Mouse (Mus musculus) heart, adult 9 months (tissue): ENCODE results near the gene Slc25a42.

ENCODE experiments used
- DNase-seq, 2 experiments: peaks; one replicate each; pipeline ENCODE4 v3.0.0; 2022; ENCODE audit warnings: low spot score in 2 of 2

The Slc25a42 gene

DNA sequence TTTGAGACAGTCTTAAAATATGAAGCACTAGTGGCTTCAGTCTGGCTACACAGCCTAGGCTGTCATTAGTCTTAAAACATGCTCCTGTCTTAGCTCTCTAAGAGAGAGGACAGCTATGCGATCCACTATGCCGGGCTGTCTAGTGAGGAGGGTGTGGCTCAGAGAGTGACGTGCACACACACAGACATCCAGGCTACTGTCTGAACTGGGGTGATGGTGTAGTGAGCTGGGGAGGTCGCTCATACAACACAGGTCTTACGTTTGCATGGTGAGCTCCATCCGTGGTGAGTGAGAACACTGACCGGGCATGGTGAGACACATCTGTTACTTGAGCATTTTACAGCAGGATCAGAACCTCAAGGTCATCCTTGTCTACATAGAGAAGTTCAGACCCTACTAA is 40.9 kb downstream of the Slc25a42 start:
- no peak for DNase-seq

DNA sequence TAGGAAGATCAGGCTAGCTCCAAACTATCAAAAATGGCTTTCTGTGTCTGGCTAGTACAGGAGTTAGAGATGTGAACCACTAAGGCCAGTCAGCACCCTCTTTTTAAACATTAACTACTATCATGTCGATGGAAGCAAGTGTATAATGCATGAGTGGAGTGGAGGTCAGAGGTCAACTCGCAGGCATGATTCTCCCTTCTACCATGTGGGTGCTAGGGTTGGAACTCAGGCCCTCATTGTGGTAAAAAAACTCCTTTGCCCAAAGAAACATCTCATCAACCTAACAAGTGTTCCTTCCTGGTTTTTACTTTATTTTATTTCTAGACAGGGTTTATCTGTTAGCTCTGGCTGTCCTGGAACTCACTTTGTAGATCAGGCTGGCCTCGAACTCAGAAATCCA is 41.4 kb downstream of the Slc25a42 start:
- DNase-seq: no peak

DNA sequence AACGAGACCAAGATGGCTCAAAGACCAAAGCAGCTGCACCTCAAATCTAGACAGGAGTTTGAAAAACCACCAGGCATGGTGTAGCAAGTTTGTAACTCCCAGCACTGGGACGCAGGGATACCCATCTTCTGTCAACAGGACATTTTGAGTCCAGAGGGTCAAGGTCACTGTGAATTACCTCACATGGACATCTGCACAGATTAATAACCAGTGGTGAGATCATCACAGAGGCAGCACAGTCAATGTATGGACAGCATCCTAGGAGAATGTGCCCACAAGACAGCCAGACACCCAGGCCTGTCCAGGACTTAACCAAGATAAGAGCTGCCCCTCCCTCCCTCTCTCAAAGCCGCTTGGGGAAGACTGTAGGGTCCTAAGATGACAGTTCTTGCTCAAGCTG is 42.0 kb downstream of the Slc25a42 start:
- DNase-seq: no peak

DNA sequence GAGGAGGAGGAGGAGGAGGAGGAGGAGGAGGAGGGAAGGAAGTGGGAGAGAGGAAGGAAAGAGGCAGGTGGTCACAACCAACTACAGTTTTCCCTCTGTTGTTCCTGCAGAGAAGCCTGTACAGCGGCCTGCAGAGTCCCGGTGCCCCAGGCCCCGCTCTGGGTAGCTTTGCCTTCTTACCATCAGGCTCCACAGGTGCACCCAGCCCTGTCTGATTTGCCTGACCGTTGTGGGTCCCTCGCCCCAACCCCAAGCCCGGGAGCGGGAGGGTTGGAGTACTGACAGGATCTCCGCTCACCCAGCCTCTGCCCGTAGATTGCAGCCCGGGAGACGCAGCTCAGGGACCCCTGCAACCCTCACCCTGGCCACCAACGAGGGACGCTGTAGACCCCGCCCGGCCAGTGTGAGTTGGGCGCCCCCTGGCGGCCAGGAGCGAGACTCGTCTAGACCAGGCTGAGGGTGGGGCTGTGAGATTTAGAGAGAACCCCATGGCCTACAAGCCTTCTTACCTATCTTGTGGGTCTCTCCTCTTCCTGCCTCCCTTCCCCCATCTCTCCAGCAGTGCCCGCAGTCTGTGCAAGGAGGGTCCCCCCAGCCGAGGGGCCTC is 45.5 kb downstream of the Slc25a42 start:
- DNase-seq: peak; percentile 31 to 39

DNA sequence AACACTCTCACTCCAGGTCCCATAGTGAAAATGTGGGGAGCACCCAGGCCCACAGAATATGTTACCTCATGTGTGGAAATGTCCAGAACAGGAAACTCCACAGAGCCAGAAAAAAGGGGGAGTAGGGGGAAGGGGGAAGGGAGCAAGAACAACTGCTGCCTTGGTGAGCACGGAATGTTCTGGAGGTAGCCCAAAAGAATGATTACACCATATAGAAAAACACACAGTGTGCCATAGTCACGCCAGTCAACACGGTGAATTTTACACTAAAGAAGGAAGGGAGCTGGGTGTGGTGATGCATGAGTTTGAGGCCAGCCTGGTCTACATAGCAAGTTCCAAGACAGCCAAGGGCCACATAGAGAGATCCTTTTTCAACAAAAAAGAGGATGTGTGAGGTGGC is 48.8 kb downstream of the Slc25a42 start:
- no peak for DNase-seq

DNA sequence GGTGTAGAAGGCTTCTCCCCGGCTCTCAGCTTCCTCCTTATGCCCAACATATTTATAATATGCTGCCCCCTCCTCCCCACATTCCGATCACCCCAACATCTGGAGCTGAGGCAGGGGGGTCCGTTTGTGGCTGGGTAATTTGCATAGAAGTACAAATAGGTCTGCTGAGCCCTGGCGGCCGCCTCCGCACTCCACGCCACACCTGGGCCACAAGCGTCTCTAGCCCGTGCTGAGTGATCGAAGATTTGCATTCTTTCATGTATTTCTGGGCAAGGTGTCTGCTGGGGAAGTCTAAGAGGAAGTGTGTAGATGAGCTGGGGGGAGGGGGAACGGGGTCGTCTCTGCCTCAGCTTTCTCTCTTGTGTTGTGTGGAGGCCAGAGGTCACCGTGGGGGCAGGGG is 52.1 kb downstream of the Slc25a42 start:
- no peak for DNase-seq

DNA sequence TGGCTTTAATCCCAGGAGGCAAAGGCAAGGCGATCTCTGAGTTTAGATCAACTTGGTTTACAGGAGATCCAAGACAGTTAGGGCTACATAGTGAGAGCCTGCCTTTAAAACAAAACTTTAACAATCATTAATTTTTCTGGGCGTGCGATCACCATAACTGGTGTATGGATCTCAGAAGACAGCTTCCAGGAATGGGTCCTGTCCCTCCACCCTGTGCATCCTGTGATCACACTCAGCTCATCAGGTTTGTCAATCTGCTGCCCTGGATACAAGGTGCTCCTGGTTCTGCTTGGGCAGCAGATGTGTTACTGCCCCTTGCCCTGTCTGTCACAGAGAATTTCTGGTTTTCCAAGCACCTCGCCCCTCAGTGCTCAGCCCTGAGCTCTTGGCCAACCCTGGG is 52.9 kb downstream of the Slc25a42 start:
- DNase-seq: no peak

DNA sequence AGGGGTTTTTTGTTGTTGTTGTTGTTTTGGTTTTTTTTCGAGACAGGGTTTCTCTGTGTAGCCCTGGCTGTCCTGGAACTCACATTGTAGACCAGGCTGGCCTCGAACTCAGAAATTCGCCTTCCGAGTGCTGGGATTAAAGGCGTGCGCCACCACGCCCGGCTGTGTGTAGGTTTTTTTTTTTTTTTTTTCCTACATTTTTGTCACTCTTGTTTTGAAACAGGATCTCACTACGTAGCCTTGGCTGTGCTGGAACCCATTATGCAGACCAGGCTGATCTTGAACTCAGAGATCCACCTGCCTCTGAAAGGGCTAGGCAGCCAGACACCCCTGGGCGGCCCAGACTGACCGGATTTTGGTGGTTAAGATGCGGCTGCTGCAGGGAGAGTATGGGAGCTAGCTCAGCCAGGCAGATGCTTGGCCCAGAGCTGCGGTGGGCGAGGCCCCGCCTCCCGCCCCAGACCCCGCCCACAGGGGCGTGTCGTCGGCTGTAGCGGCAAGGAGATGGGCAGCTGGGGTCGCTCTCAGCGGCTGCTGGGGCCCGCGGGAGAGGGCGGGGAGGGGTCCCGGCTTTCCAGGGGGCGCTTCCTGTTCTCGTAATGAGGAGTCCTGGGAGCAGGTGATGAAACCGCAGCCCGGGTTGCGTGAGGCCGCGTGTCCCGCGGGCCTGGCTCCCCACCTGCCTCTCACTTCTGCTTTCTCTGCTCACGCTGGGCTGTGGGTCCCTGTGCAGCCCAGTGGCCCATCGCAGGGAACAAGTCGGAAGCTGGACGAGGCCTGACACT is 53.8 kb downstream of the Slc25a42 start:
- peak; percentile 28 to 42 for DNase-seq

DNA sequence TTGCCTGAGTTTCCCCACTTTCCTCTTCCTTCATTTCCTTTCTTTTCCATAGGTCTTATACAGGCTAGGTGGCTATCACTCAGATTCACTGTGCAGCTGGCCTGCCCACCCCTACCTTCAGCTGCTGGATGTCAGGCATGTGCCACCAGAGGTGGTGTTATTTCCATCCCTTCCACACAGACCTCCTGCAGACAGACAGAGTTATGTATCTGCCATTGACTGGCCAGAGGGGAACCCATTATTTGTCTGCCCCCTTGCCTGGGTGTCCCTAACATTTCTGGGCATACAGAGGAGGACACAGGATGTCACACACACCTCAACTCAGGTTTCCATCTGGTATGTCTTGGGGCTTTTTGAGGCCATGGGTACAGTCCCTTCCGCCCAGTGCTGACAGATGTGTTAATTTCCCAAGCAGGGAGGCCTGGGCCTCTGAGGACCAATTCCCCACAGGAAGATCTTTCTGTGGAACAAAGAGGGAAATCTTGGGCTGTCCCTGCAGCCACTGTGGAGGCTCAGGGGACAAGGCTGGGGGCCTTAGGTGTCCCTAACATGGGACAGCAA is 54.8 kb downstream of the Slc25a42 start:
- DNase-seq: no peak

DNA sequence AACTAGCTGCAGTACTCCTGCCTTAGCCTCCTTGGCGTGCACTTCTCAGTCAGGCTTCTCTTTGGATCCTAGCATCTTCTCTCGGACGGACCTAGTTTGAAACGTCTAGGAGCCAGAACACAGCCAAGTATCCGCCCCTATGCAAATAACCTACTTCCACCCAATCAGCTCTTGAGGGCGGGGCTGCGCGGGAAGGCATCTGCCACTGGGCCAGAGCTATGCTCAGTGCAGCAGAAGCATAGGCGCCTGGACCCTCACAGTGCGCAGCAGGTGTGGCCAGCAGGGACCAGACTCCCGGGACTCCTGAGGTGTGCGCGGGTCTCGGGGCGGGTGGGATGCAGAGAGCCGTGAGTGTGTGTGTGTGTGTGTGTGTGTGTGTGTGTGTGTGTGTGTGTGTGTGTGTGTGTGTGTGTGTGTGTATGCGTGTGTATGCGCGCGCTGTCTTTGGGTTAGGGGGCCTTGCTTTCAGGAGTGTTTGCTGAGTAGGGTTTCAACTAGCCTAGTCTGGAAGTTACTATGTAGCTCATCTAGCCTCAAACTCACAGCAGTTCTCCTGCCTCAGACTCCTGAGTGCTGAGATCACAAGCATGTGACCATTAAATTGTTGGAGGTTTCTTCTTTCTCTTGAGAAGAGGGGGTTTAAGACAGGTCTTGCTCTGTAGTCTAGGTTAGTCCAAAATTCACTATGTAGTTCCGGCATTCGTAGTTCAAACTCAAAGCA is 59.4 kb downstream of the Slc25a42 start:
- DNase-seq: peak; percentile 29 to 49

DNA sequence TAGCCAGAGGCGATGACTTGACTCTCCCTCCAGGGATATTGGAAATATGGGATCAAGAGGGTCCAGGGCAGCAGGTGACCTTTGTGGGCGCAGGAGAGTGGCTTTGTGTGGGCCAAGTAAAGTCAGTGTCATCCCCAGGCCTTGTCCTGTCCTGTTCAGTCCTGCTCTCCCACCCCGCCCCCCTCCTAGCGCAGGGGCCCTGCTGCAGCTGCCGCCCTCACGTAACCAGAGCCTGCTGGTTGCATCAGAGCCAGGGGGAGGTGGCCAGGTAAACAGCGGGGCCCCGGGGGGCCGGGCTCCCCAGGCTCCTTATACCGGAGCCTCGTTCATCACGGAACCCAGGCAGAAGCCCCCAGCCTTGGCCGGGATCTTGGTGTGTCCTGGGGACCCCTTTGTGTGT is 61.9 kb downstream of the Slc25a42 start:
- no peak for DNase-seq

DNA sequence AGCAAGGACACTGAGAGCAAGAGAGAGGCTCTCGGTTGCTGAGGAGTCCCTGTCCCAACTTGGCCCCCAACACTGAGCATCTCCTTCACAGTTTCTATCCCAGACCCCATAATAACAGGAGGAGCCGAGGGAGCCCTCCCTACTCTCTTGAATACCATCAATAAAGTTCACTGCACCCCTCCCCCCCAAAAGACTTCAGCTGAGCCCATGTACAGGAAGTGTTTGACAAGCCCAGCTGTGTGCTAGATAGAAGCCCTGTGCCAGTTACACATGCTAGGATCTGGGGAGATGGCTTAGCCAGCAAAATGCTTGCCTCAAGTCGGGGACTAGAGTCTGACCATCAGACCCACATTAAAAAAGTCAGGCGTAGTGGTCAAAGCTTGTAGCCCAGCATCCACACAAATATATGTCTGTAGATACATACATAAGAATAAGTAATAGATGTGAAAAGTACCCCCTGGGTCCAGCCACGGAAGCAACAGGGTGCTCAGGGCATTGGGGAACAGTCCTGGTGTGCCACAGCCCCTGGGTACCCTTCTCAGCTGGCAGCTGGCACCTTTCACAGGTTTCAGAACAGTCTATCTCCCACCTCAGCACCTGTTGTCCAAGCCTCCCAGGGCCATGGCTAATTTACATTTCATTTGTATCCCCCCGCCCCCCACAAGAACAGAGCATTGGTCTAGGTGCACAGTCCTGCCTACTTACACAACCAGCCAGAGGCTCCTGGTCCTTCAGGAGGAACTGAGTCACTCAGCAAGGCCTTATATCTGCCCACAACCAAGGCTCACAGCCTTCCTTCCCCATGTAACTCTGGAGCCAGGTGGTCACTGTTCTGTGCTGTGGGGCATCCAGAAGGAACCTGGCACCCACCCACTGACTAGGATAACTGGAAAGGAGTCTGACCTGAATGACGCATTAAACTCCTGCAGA is 64.2 kb downstream of the Slc25a42 start:
- no peak for DNase-seq

DNA sequence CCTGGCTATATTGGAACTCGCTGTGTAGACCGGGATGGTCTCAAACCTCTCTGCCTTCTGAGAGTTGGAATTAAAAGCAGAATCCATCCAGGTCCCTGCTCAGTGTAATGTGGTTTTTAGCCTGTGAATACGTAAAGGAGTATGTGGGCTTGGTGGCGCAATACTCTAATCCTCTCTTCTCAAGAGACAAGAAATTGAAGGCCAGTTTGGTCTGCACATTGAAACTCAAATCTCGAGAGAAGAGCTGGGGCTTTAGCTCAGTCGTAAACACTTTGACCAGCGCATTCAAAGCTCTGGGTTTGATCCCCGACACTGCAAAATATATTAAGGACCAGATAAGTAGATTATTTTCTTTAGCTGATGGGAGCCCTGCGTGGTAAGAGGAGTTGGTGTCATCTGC is 72.1 kb downstream of the Slc25a42 start:
- DNase-seq: no peak

DNA sequence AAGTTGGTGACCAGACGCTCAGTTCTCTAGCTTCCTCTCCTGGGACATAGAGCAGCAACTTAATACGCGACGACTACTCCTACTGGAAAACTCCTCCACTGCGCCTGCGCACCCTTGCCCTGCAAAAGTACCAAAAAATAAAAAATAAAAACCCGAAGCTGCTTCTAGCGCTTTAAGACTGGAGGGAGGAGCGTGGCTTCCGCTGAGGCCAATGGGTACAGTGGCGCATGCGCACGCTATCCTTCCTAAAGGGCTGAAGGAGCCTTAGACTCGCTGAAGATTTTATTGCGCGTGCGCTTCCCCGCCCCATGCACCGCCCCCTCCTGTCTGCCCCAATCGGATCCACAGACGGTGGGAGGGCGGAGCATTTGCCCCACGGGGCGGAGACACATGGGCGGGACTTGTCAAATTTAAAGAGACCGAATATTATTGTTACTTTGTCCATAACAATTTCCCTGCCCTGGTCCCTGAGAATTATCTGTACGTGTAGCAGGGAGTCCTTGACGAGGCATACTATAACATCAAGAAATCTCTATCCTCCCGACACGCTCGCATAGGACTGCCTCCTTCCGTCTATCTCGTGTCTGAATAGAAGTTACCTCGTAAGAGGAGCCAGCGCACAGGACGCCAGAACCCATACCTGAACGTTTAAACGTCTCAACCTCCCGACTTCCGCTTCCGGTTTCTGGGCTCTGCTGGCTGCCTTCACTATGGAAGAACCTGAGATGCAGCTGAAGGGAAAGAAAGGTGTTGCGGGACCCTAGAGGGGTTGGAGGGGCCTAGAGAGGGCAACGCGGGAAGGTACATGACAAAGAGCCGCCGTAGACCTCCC is 72.9 kb downstream of the Slc25a42 start, which contains the start of the genes Rfxank, Borcs8 and Mef2b:
TSS of gene Rfxank (minus strand) at position 129 of the 832 bp plus-strand sequence.
TSS of gene Borcs8 (plus strand) at position 474 of the 832 bp plus-strand sequence.
TSS of gene Mef2b (plus strand) at position 686 of the 832 bp plus-strand sequence.
- DNase-seq: peak; percentile 99 to 100

DNA sequence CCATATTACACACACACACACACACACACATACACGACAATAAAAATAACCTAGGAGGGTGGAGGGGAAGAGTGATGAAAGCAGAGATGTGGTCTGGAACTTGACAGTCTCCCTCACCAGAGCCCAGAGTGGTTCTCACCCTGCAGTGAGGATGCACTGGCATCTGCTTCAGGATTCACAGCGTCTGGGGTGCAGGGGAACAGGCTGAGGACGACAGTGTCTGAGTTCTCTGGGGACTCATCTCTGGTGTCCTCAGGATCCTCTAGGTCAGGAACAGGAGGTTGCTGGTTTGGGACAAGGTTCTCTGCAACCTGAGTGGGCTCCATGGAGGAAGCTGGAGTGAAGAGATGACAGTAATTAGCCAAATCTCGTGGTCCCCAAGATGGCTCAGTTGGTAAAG is 74.2 kb downstream of the Slc25a42 start:
- no peak for DNase-seq

DNA sequence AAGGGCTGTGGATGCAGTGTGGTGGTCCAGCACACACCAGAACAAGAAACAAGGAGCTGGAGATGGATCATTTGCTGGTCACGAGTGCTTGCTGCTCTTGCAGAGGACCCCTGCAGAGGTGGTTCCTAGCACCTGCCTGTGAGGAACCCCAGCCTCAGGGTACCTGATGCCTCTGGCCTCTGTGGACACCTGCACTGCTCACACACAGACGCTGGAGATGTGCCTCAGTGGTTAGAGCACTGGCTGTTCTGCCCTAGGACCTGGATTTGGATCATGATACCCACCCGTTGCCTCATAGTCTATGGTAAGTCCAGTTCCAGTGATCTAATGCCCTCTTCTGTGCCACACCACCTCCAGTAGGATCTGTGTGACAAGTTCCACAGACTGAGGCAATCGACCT is 75.5 kb downstream of the Slc25a42 start:
- DNase-seq: no peak

DNA sequence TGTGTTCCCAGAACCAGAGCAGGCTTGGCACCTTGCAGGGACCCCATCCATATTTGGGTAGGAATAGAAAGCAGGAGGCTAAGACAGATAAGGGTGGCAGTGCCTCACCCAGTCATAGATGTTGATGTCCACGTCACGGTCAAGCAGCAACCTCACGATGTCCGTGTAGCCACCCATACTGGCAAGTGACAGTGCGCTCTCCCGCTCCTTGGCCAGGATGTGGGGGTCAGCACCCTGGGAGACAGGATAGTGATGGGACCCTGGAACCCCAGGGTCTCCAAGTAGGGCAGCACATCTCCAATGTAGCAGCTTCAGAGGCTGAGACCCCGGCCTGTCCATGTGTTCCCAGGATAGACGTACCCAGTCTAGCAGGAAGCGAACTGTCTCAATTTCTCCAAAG is 77.2 kb downstream of the Slc25a42 start:
- DNase-seq: no peak
